Mouse (Mus musculus): ENCODE data around the gene Crct1.

Gene Crct1

DNA sequence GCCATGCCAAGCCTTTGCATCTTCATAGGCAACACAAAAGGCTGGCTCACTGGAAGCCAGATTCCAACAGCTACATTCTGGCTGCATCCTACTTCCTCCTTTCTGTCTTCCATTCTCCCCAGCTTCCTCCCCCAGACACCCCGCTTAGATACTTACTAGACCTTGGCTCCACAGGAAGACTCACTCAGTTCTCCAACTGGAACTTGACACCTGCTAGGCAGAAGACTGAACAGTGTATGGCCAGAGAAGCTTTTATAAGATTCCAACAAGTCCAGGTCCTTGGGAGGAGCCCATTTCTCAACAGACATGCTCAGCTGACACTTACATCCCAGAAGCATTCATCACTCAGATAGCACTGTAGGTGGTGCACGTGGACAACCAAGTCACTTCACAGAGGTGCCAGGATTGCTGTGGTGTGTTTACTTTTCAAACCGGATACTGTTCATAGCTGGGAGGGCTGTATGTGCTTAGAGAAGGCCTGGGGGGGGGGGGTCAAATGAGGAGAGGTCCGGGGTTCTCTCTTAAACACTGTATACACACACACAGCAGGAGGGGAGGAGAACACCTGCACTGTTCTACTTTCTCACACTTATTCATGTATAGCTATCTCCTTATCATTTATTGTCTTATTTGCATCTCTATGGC, at the start of gene Crct1:
TSS of gene Crct1 (minus strand) at position 228 of the 645 bp plus-strand sequence.
- DNase-seq (ENCODE audit: low spot score in 2 of 2): no peak

DNA sequence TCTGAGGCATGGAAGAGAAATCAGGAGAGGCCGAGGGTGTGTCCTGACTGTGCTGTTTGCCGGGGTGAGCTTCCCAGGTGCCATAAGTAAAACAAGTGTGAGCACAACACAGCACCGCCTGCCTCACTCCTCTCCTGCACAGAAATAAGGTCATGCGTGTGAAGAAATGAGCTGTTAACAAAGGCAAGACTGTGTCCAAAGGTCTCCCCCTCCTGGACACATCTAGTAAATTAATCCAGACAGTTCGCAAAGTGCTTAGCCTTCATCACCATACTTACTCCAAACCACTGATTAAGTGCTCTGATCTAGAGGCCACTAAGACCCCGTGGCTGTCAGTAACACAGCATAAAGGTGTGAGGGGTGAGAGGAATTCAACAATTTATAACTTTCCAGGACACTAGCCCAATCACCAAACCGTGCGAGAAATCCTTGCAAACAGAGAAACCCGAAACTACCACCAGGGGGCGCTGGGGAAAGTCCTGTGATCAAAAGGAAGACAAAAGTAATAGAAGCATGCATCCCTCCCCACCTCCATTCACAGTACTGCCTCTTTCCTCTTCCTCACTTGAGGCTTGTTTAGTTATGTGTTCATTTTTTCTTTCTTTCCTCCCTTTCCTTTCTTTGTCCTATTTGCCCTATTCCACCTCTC, 37.5 kb upstream of the Crct1 start:
- DNase-seq (ENCODE audit: low spot score in 2 of 2): peak in 1 of 2 experiments; percentile 23

DNA sequence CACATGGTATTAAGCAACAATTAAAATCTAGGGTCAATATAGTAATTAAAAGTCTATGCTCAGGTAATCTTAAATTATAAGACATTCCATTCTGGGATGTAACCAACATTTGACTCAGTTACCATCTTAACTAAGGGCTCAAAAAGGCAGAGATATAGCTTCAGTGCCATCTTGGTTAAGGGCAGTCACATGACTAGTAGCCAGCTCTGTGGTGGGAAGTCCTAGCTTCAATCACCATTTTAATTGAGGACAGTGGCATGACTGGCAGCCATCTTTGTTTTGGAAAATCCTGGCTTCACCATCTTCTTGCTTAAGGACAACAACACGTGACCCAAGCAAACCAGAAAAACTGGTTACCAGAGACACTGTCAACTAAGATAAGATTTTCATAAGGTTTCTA, 34.7 kb upstream of the Crct1 start:
- no peak for DNase-seq (ENCODE audit: low spot score in 2 of 2)

DNA sequence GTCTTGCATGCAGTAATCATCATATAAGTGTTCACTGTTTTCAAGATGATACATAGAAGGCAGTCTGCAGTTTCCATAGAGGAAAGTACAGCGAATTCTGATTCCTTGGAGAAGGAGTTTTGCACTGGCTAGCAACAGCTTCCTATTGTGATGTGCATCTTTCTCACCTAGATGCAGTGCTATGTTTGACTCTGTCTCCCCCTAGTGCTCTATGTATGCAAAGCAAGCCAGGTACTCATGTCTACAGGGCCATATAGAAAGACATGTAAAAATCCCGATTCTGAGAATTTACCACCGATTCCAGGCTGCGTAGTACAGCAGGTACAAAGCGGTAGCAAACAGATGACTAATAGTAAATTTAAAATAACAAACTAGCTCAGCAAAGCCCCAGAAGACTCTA, 16.0 kb upstream of the Crct1 start:
- DNase-seq (ENCODE audit: low spot score in 2 of 2): no peak

DNA sequence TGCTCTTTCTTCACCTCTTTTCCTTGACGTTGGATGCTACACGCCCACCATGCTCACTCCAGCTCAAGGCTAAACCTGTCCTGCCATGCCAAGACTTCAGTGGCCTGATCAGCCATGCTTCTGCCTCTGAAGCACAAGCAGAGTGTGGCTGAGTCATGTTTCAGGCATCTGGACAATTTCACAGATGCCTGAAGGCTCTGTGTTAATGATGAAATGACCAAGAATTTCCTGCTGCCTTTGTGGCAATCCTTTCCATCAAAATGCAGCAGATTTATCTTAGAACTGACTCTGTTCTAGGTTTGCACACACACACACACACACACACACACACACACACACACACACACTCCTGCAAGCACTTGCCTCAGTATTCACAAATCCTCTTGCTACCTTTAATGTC, 10.0 kb upstream of the Crct1 start:
- no peak for DNase-seq (ENCODE audit: low spot score in 2 of 2)

DNA sequence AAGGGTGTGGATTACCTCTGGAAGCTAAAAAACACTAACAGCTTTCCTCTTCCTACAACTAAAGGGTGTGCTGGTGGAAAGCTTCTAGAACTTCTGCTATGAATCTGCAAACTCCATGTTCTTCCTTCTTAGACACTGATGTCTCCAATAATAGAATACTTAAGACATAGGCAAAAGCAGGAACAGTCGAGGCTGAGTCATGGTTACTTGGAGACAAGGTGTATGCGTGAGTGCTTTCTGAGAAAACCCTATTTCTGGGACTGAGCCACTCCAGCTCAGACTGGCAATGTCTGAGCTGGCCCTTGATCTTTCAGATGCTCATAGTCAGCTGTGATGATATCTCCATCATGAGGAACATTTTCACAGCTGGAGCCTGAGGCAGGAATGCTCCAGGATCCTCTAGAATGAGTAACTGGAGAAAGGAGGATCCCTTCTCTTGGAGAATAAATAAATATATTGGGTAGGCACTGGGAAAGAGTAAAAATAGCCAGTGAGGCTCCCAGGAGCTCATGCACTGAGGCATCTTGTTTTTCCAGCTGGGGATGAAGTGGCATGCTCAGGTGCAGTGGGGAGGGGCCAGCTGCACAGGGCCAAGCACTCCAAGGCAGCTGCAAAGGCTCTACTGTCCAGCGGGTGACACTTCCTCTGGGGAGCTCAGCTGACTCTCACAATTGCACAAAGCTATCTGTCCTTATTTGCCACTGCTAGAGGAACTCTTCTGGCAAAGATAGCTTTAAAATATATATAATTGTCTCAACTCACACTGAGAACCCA, 8.1 kb upstream of the Crct1 start:
- DNase-seq (ENCODE audit: low spot score in 2 of 2): no peak

DNA sequence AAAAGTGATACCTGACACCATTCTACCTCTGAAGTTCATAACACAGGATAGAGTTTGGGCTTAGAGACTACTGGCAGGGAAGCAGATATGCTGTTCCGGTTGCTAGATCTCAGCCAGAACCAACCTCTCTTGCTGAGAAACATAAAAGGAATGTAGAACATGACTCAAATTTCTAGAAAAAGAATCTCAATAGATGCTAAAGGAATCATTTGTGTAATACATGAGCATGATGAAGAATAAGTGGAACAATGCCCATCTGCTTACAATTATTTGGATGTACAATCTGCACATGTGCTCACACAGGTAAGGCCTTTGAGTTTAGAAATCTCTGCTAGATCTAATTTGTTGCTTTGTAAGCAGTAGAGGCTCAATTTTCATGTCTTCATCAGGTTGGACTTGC, 5.7 kb upstream of the Crct1 start:
- no peak for DNase-seq (ENCODE audit: low spot score in 2 of 2)

DNA sequence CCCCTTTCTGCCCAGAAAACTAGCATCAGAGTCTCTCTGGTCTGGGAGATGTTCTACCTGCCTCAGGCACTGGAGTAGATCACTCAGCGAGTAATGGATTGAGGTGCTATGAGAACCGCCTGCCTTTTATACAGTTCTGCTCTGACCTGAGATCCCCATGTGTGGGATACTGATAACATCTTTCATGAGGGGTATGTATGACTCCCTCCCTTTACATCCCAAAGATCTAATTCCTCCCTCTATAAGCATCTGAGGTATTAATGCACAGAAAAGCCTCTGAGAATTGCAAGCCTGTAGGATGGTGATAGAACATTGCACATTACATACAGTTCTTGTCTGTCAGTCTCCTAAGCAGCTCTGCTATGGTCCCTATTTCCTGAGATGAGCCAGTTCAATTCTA, 3.5 kb upstream of the Crct1 start, which contains the start of gene Lce1m:
TSS of gene Lce1m (minus strand) at position 101 of the 400 bp plus-strand sequence.
- DNase-seq (ENCODE audit: low spot score in 2 of 2): no peak

DNA sequence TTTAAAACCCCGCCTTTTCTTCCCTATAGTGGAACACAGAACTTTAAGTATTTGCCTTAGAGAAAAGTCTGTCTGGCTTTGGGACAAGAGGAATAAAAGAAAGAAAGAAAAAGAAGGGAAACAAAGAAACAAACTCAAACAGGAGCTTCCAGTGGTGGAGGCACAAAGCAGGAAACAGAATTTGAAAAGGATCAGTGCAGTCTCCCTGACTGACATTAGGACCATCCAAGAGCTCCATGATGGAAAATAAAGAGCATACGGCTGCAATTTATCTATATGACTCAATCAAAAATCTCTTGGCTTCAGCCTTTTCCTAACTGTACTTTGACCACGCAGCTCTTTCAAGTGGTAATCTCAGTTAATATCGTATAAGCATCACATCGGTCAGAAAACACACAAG, 616 bp downstream of the Crct1 start:
- DNase-seq (ENCODE audit: low spot score in 2 of 2): no peak

DNA sequence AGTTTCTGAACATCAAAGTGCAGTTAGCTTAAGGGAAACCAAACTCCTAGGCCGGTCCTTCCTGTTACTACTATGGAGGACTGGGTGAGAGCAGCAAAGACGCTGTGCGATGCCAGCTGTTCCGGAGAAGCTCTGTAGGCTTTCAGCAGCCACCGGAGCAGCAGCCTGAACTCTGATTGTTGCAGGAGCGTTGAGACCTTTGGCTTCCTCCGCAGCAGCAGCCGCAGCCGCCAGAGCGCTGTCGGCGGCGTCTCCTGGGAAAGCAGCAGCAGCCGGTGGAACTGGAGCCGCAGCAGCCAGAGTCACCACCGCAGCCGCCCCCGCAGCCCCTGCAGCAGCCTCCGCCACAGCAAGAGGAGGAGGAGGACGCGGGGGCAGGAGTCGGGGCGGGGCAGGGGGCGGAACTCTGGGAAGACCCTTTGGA, 1.1 kb downstream of the Crct1 start:
- DNase-seq (ENCODE audit: low spot score in 2 of 2): no peak

DNA sequence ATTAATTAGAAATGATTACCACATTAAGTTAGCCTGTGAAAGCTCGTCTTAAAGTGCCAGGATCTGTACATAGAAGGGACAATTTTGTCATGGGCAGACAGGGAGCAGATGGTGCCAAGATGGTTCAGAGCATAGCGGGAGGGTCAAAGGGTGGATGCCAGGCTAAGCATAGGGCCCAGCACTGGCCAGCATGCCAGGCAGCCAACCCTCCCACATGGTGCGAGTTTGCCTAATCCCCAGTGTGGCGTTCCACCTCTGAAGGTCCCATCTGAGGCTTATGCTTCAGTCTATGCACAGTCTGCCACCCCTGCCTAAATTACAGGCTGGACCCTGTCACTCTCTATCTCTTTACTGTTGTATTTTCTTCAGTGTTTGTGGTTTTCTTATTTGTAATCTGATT, 12.6 kb downstream of the Crct1 start:
- no peak for DNase-seq (ENCODE audit: low spot score in 2 of 2)

DNA sequence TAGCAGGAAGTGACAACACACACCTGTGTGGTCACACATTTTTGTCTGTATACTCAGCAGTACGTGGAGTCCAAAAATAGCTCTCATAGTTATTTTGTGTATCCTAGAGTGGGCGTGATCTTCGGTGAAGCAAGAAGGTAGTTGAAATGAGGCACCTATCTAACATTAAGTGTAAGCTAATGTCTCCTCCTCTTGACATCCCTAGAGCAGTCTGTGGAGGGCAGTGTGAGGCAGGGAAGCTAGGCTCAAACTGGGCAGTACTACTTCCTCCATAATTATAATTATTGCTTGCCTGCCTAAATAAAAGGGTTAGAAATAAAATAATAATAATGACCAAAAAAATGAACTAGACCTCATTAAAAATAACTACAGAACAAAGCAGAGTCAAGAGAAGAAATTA, 14.9 kb downstream of the Crct1 start:
- no peak for DNase-seq (ENCODE audit: low spot score in 2 of 2)

DNA sequence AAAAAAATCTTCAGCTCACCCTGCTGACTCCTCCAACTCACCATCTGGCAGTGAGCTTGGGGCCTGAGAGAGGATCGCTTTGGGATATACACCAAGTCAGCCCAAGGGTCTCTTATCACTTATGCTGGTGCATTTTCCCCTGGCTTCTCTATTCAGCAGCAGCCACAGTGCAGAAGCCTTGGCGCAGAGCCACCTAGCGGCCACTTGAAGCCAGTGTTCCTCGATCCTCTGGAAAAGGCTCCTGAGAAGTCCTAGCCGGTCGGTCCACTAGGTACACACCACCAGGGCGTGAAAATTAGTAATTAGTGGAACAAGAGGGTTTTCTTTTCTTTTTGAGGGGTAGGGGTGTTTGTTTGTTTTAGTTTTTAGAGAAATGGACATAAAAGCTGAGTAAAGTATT, 16.8 kb downstream of the Crct1 start:
- DNase-seq (ENCODE audit: low spot score in 2 of 2): peak in 1 of 2 experiments; percentile 32

DNA sequence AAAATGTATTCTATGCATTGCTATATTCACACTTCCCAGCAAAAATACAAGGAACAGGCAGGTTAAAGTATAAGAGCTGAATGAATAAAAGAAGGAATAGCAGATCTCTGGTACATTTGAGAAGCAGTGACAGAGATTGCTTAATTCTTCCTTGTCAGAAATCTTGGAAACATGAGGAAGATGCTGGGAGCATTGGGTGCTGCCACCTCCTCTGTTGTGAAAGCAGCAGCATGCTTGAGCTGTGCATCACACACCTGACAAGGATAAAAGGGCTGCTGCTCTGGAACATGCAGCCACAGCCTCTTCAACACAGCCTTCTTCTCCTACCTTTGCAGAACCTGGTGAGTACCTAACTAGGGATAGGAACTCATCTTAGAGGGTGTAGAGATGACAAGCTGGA, 23.6 kb downstream of the Crct1 start, which contains the start of gene Lce3f:
TSS of gene Lce3f (plus strand) at position 301 of the 400 bp plus-strand sequence.
- no peak for DNase-seq (ENCODE audit: low spot score in 2 of 2)

DNA sequence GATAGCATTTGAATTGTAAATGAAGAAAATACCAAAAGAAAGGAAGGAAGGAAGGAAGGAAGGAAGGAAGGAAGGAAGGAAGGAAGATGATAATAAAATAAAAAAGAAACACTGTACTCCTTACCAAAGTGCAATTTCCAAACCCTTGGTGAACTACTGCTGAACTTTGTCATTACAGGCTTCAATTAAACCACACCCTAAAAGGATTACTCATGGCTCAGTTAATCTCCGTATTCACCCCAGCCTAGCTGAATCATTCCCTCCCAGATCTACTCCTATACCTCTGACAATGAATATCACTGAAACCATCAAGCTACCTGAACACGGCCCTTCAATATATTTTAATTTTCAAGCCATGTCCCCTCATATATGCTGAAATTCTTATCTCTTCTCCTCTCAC, 37.0 kb downstream of the Crct1 start:
- no peak for DNase-seq (ENCODE audit: low spot score in 2 of 2)

DNA sequence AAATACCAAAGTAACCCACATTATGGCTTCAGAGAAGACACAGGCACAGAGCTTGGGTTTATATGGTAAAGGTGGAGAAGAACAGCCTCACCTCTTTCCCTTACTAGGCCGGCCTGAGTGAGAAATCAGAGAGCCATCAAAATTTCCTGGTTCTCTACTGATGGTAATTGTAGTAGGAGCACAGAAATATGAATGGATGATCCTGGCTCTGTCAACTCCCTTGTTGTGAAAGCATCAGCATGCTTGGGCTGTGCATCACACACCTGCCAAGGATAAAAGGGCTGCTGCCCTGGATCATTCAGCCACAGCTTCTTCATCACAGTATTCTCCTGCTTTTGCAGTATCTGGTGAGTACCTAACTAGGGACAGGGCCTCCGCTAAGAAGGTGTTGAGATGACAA, 48.7 kb downstream of the Crct1 start, which contains the start of gene Lce3e:
TSS of gene Lce3e (plus strand) at position 301 of the 400 bp plus-strand sequence.
- no peak for DNase-seq (ENCODE audit: low spot score in 2 of 2)
